Mouse (Mus musculus): ENCODE data around the gene Entr1. TPM values are rescaled to one million over a fixed set of nuclear protein-coding genes. Genes with fewer than 3 reads are reported as not detected.

The Entr1 gene
- total RNA-seq, 1 experiment = 87.8 TPM

DNA sequence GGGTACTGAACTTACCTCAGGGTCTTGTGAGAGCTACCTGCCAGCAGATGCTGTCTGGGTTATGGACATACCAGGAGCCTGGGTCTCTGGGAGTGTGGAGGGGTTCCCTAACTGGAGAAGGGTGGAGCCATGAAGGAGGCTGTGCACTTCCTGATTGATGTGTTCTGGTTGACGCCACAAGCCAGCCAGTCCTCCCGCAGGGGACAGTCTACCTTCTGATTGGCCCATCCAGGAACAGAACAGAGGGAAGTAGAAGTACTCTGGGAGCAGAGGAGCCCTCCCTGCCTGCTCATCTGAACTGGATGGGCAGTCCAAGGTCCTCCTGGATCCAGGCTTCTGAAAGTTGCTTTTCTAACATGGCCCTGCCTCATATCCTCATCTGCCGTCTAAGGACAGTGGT, 28.3 kb downstream of the Entr1 start, which contains the start of gene Card9:
TSS of gene Card9 (minus strand) at position 147 of the 400 bp plus-strand sequence.
- Histone ChIP-seq H3K9ac (ENCODE audit: insufficient read depth, low read depth, low read length, poor library complexity, severe bottlenecking) (no peak within 1 kb of the TSS), H3K36me3 (ENCODE audit: control insufficient read depth, insufficient read depth, low read length, poor library complexity, severe bottlenecking) (peaks cover 23% of the 10 kb centered on the region), H3K9me3 (ENCODE audit: control insufficient read depth, insufficient read depth, low read depth, low read length) (no peaks in the 10 kb centered on the region), H3K4me3 (ENCODE audit: insufficient read depth in 1 of 2, low read depth in 1 of 2, low read length in 2 of 2, poor library complexity in 1 of 2, severe bottlenecking in 1 of 2) (no peak within 1 kb of the TSS), H3K27ac (ENCODE audit: insufficient read depth, low read depth, low read length, poor library complexity, severe bottlenecking) (no peak within 1 kb of the TSS), H3K4me1 (ENCODE audit: control insufficient read depth in 2 of 2, insufficient read depth in 2 of 2, low read length in 2 of 2, poor library complexity in 1 of 2) (peaks cover 0 to 13% of the 10 kb centered on the region in 2 experiments; a peak in 2 of 4 replicates)
- no peak for DNase-seq (ENCODE audit: low read depth, low spot score)
- no peak for TF ChIP-seq CHD2 (IDR thresholded peaks at IDR 0.05; ENCODE audit: low read depth, low read length)
- TF ChIP-seq ZNF384 (IDR thresholded peaks at IDR 0.05; ENCODE audit: low read depth, low read length) = no peak
- no peak for TF ChIP-seq MAFK (IDR thresholded peaks at IDR 0.05; ENCODE audit: insufficient read depth, low read depth, low read length)
- in situ Hi-C loops (cut with MboI; ENCODE audit: low sequenced_read_pairs in 2 of 2, unreplicated experiment in 2 of 2) = no loop called here

DNA sequence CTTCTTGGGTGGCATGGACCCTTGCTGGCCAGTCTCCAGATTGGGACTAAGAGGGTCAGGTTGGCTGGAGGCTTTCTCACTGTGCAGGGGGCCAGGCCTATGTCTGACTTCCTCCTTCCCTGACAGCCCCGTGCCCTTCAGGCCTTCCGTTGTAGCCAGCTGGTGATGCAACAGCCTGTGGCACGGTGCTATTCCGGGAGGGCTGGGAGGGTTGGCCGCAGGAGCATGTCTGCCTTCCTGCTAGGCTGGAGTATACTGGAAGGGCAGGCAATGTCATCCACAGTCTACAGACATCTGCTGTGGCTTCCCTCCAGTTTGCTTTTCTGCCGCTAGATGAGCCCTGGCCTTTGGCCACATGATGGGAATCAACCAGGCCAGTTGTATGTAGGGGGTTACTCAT, 29.1 kb downstream of the Entr1 start:
- peaks cover 15% of the 10 kb centered on the region for H3K36me3 ChIP-seq (ENCODE audit: control insufficient read depth, insufficient read depth, low read length, poor library complexity, severe bottlenecking)
- TF ChIP-seq ZNF384 (IDR thresholded peaks at IDR 0.05; ENCODE audit: low read depth, low read length) = no peak
- no peak for TF ChIP-seq CHD2 (IDR thresholded peaks at IDR 0.05; ENCODE audit: low read depth, low read length)
- no peak for TF ChIP-seq HCFC1 (IDR thresholded peaks at IDR 0.05; ENCODE audit: borderline replicate concordance, insufficient read depth, low read length)
- no peak for TF ChIP-seq MAFK (IDR thresholded peaks at IDR 0.05; ENCODE audit: insufficient read depth, low read depth, low read length)
- no peak for TF ChIP-seq ZC3H11A (IDR thresholded peaks at IDR 0.05; ENCODE audit: borderline replicate concordance, low read depth, low read length)
- no peak for DNase-seq (ENCODE audit: low read depth, low spot score)
- in situ Hi-C loops (cut with MboI; ENCODE audit: low sequenced_read_pairs in 2 of 2, unreplicated experiment in 2 of 2) = no loop called here
- H3K4me3 ChIP-seq (ENCODE audit: insufficient read depth in 1 of 2, low read depth in 1 of 2, low read length in 2 of 2, poor library complexity in 1 of 2, severe bottlenecking in 1 of 2) = no peak overlapping the region
- no peaks in the 10 kb centered on the region for H3K9me3 ChIP-seq (ENCODE audit: control insufficient read depth, insufficient read depth, low read depth, low read length)
- no peak overlapping the region for H3K27ac ChIP-seq (ENCODE audit: insufficient read depth, low read depth, low read length, poor library complexity, severe bottlenecking)
- peaks cover 0 to 13% of the 10 kb centered on the region in 2 experiments; a peak in 2 of 4 replicates for H3K4me1 ChIP-seq (ENCODE audit: control insufficient read depth in 2 of 2, insufficient read depth in 2 of 2, low read length in 2 of 2, poor library complexity in 1 of 2)
- no peak overlapping the region for H3K9ac ChIP-seq (ENCODE audit: insufficient read depth, low read depth, low read length, poor library complexity, severe bottlenecking)

GRCm38 (mm10) chr2:26358667-26359320, 30.3 kb downstream of the Entr1 start:
- in situ Hi-C loops (cut with MboI; ENCODE audit: low sequenced_read_pairs in 2 of 2, unreplicated experiment in 2 of 2) = no loop called here
- H3K9me3 ChIP-seq (ENCODE audit: control insufficient read depth, insufficient read depth, low read depth, low read length) = no peaks in the 10 kb centered on the region
- no peak overlapping the region for H3K4me3 ChIP-seq (ENCODE audit: insufficient read depth in 1 of 2, low read depth in 1 of 2, low read length in 2 of 2, poor library complexity in 1 of 2, severe bottlenecking in 1 of 2)
- H3K27ac ChIP-seq (ENCODE audit: insufficient read depth, low read depth, low read length, poor library complexity, severe bottlenecking) = no peak overlapping the region
- H3K4me1 ChIP-seq (ENCODE audit: control insufficient read depth in 2 of 2, insufficient read depth in 2 of 2, low read length in 2 of 2, poor library complexity in 1 of 2) = peaks cover 0 to 13% of the 10 kb centered on the region in 2 experiments; a peak in 2 of 4 replicates
- no peak overlapping the region for H3K9ac ChIP-seq (ENCODE audit: insufficient read depth, low read depth, low read length, poor library complexity, severe bottlenecking)
- no peak for TF ChIP-seq ZC3H11A (IDR thresholded peaks at IDR 0.05; ENCODE audit: borderline replicate concordance, low read depth, low read length)
- no peak for TF ChIP-seq HCFC1 (IDR thresholded peaks at IDR 0.05; ENCODE audit: borderline replicate concordance, insufficient read depth, low read length)
- TF ChIP-seq ZNF384 (IDR thresholded peaks at IDR 0.05; ENCODE audit: low read depth, low read length) = no peak
- TF ChIP-seq CHD2 (IDR thresholded peaks at IDR 0.05; ENCODE audit: low read depth, low read length) = no peak
- no peak for TF ChIP-seq MAFK (IDR thresholded peaks at IDR 0.05; ENCODE audit: insufficient read depth, low read depth, low read length)
- H3K36me3 ChIP-seq (ENCODE audit: control insufficient read depth, insufficient read depth, low read length, poor library complexity, severe bottlenecking) = peaks cover 3% of the 10 kb centered on the region
- no peak for DNase-seq (ENCODE audit: low read depth, low spot score)

GRCm38 (mm10) chr2:26357484-26357883, 31.6 kb downstream of the Entr1 start:
- in situ Hi-C loops (cut with MboI; ENCODE audit: low sequenced_read_pairs in 2 of 2, unreplicated experiment in 2 of 2) = no loop called here

More at GRCm38 (mm10) chr2:26357484-26357883, 31.6 kb downstream of the Entr1 start:
- H3K27ac ChIP-seq (ENCODE audit: insufficient read depth, low read depth, low read length, poor library complexity, severe bottlenecking) = no peak overlapping the region
- H3K4me1 ChIP-seq (ENCODE audit: control insufficient read depth in 2 of 2, insufficient read depth in 2 of 2, low read length in 2 of 2, poor library complexity in 1 of 2) = peaks cover 0 to 16% of the 10 kb centered on the region in 2 experiments; a peak in 2 of 4 replicates
- H3K4me3 ChIP-seq (ENCODE audit: insufficient read depth in 1 of 2, low read depth in 1 of 2, low read length in 2 of 2, poor library complexity in 1 of 2, severe bottlenecking in 1 of 2) = no peak overlapping the region
- no peaks in the 10 kb centered on the region; the same call in 1 of the 2 replicates for H3K36me3 ChIP-seq (ENCODE audit: control insufficient read depth, insufficient read depth, low read length, poor library complexity, severe bottlenecking)
- TF ChIP-seq MAFK (IDR thresholded peaks at IDR 0.05; ENCODE audit: insufficient read depth, low read depth, low read length) = no peak
- no peak for TF ChIP-seq ZNF384 (IDR thresholded peaks at IDR 0.05; ENCODE audit: low read depth, low read length)
- TF ChIP-seq HCFC1 (IDR thresholded peaks at IDR 0.05; ENCODE audit: borderline replicate concordance, insufficient read depth, low read length) = no peak
- no peak for TF ChIP-seq CHD2 (IDR thresholded peaks at IDR 0.05; ENCODE audit: low read depth, low read length)
- no peak for TF ChIP-seq ZC3H11A (IDR thresholded peaks at IDR 0.05; ENCODE audit: borderline replicate concordance, low read depth, low read length)
- no peak overlapping the region for H3K9ac ChIP-seq (ENCODE audit: insufficient read depth, low read depth, low read length, poor library complexity, severe bottlenecking)
- no peaks in the 10 kb centered on the region for H3K9me3 ChIP-seq (ENCODE audit: control insufficient read depth, insufficient read depth, low read depth, low read length)
- no peak for DNase-seq (ENCODE audit: low read depth, low spot score)

Measured in ES-E14 (cell line).